Mouse (Mus musculus) midbrain, embryonic 11.5 days (tissue): ENCODE measurements around the gene Vdr. TPM values are rescaled to one million over a fixed set of nuclear protein-coding genes. Genes with fewer than 3 reads are reported as not detected.

Experiments used
- ATAC-seq: fragments of 200-750 bp; cut with Nextera tagmentation; 2 replicates; pipeline ENCODE4 v1.8.0; 2017; ENCODE audit warnings: moderate TSS enrichment, moderate library complexity; ENCODE audit not compliant: low FRiP score
- DNase-seq: peaks from one replicate; pipeline ENCODE4 v3.0.0; 2015; ENCODE audit warnings: low spot score; ENCODE audit errors: missing footprints
- H3K27ac ChIP-seq: fragments of 300-500 bp; sonication (generic); 2 replicates; pipeline ENCODE4 v1.5.1; 2014; ENCODE audit warnings: low read depth, low read length
- H3K27me3 ChIP-seq: fragments of 300-500 bp; sonication (generic); 2 replicates; pipeline ENCODE4 v1.6.1; 2014; ENCODE audit warnings: mild to moderate bottlenecking, low read length, moderate library complexity, mixed read lengths; ENCODE audit not compliant: control insufficient read depth, insufficient read depth
- H3K36me3 ChIP-seq: fragments of 300-500 bp; sonication (generic); 2 replicates; pipeline ENCODE4 v1.6.1; 2014; ENCODE audit warnings: mild to moderate bottlenecking, low read length, moderate library complexity, mixed read lengths; ENCODE audit not compliant: control insufficient read depth, insufficient read depth
- H3K4me1 ChIP-seq: fragments of 300-500 bp; sonication (generic); 2 replicates; pipeline ENCODE4 v1.6.1; 2014; ENCODE audit warnings: low read length; ENCODE audit not compliant: control insufficient read depth, insufficient read depth
- H3K4me2 ChIP-seq: fragments of 300-500 bp; sonication (generic); 2 replicates; pipeline ENCODE4 v1.6.1; 2014; ENCODE audit warnings: mild to moderate bottlenecking, moderate library complexity
- H3K4me3 ChIP-seq: fragments of 300-500 bp; sonication (generic); 2 replicates; pipeline ENCODE4 v1.5.1; 2014; ENCODE audit warnings: low read depth, low read length
- H3K9ac ChIP-seq: fragments of 300-500 bp; sonication (generic); 2 replicates; pipeline ENCODE4 v1.6.1; 2014; ENCODE audit warnings: low read length
- H3K9me3 ChIP-seq: fragments of 300-500 bp; sonication (generic); 2 replicates; pipeline ENCODE4 v1.6.1; 2016; ENCODE audit warnings: low read length; ENCODE audit not compliant: control insufficient read depth
- WGBS: fragments of 180-500 bp; shearing (Covaris S2); extraction: QIAGEN DNeasy Blood & Tissue Kit; methylation state at CpG from one replicate; pipeline ENCODE4 v1.1.7; 2014; 5-methylcytosine and 5-hydroxymethylcytosine counted together
- polyA plus RNA-seq: library from polyadenylated mRNA; unstranded; fragments of >200 nt; fragmentation: Nextera tagmentation; extraction: Ambion mirVana; gene quantifications from 2 replicates; pipeline ENCODE4 v1.2.1, GENCODE M21; 2014

Gene Vdr
- polyA plus RNA-seq, 1 experiment from 2014 or later, result 0.38 TPM

- ATAC-seq, result no peak
- H3K27ac ChIP-seq, result no peak overlapping the region
- no peak for DNase-seq
These were observed 68.4 kb downstream of the Vdr start for GRCm38 (mm10) chr15:97842058-97842457.

GRCm38 (mm10) chr15:97841383-97841782 lies 69.0 kb downstream of the Vdr start:
- Histone ChIP-seq H3K4me1 (no peaks in the 10 kb centered on the region), H3K9ac (no peak overlapping the region), H3K9me3 (no peaks in the 10 kb centered on the region), H3K4me3 (no peak overlapping the region), H3K27ac (no peak overlapping the region), H3K27me3 (no peaks in the 10 kb centered on the region), H3K36me3 (no peaks in the 10 kb centered on the region), H3K4me2 (no peak overlapping the region)
- WGBS, result 91% methylated on average over 6 of the region's 6 CpGs
- no peak for ATAC-seq
- DNase-seq, result no peak

More at GRCm38 (mm10) chr15:97842058-97842457, 68.4 kb downstream of the Vdr start:
- Histone ChIP-seq H3K4me2 (no peak overlapping the region), H3K27me3 (no peaks in the 10 kb centered on the region), H3K9me3 (no peaks in the 10 kb centered on the region), H3K4me3 (no peak overlapping the region), H3K9ac (no peak overlapping the region), H3K4me1 (no peaks in the 10 kb centered on the region), H3K36me3 (no peaks in the 10 kb centered on the region)
- WGBS, result 88% methylated on average over 6 of the region's 6 CpGs

- no peak overlapping the region for H3K4me2 ChIP-seq
- no peak overlapping the region for H3K27ac ChIP-seq
- ATAC-seq (no peak), DNase-seq (no peak)
- no peaks in the 10 kb centered on the region for H3K4me1 ChIP-seq
- H3K4me3 ChIP-seq, result no peak overlapping the region
- H3K9ac ChIP-seq, result no peak overlapping the region
- H3K36me3 ChIP-seq, result no peaks in the 10 kb centered on the region
- no peaks in the 10 kb centered on the region for H3K27me3 ChIP-seq
- H3K9me3 ChIP-seq, result no peaks in the 10 kb centered on the region
- 93% methylated on average over 1 of the region's 1 CpGs for WGBS
These were observed 69.6 kb downstream of the Vdr start for GRCm38 (mm10) chr15:97840781-97841180.

- Histone ChIP-seq H3K27me3 (no peaks in the 10 kb centered on the region), H3K4me1 (no peaks in the 10 kb centered on the region), H3K4me3 (no peak overlapping the region), H3K4me2 (no peak overlapping the region), H3K9me3 (no peaks in the 10 kb centered on the region), H3K9ac (no peak overlapping the region), H3K27ac (no peak overlapping the region), H3K36me3 (no peaks in the 10 kb centered on the region)
- WGBS, result 39% methylated on average over 3 of the region's 3 CpGs
- ATAC-seq (no peak), DNase-seq (no peak)
These were observed 70.4 kb downstream of the Vdr start for GRCm38 (mm10) chr15:97839991-97840455.

DNA sequence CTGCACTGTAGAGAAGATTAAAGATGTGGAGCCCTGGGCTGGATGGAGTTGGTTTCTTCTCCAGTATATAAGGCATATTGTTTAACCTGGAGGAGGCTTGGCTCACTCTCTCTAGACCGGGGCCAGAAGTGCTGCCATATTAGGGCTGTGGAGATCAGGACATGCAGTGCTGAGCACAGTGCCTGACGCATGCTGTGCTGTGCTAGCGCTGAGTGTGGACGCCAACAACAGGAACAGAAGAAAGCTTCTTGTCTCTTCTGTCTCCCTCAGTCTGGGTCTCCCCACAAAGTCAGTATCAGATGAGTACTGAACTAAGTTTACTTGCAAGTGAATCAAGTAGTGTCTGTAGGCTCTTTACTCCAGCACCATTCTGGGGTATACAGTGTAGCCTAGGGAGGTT lies 71.0 kb downstream of the Vdr start:
- 71% methylated on average over 4 of the region's 4 CpGs for WGBS
- no peak overlapping the region for H3K27ac ChIP-seq
- no peaks in the 10 kb centered on the region for H3K27me3 ChIP-seq
- no peaks in the 10 kb centered on the region for H3K36me3 ChIP-seq
- H3K4me3 ChIP-seq, result no peak overlapping the region
- ATAC-seq (no peak), DNase-seq (no peak)
- no peaks in the 10 kb centered on the region for H3K4me1 ChIP-seq
- H3K9me3 ChIP-seq, result no peaks in the 10 kb centered on the region
- no peak overlapping the region for H3K9ac ChIP-seq
- H3K4me2 ChIP-seq, result no peak overlapping the region

DNA sequence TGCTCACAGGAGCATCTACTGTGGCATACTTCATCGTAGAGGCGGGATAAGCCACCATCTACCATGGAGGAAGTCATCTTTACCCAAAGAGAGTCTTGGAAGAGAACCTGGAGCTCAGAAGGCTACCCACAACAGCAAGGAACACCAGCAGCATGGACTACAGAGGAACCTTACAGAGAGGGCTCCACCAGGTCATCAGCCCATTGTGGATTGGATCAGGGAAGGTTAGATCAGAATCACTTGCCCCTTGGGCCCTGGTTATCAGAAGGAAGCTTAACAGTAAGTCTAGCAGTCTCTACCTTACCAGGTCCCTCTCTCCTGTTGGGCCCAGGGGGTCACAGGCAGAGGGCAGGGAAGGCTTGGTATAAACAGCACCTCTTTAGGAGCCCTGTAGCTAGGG lies 71.4 kb downstream of the Vdr start:
- no peak for DNase-seq
- Histone ChIP-seq H3K4me3 (no peak overlapping the region), H3K9ac (no peak overlapping the region), H3K27me3 (no peaks in the 10 kb centered on the region), H3K27ac (no peak overlapping the region), H3K4me2 (no peak overlapping the region), H3K36me3 (no peaks in the 10 kb centered on the region), H3K9me3 (no peaks in the 10 kb centered on the region), H3K4me1 (no peaks in the 10 kb centered on the region)
- WGBS, result 96% methylated on average over 2 of the region's 2 CpGs
- ATAC-seq, result no peak

- no peak for ATAC-seq
- 77% methylated on average over 4 of the region's 4 CpGs for WGBS
- no peak overlapping the region for H3K27ac ChIP-seq
- H3K9ac ChIP-seq, result no peak overlapping the region
- no peak for DNase-seq
- no peak overlapping the region for H3K4me2 ChIP-seq
- H3K4me1 ChIP-seq, result no peaks in the 10 kb centered on the region
- H3K36me3 ChIP-seq, result no peaks in the 10 kb centered on the region
- H3K27me3 ChIP-seq, result no peaks in the 10 kb centered on the region
- H3K4me3 ChIP-seq, result no peak overlapping the region
- no peaks in the 10 kb centered on the region for H3K9me3 ChIP-seq
These were observed 72.0 kb downstream of the Vdr start for GRCm38 (mm10) chr15:97838395-97838794.

- Histone ChIP-seq H3K27ac (no peak overlapping the region), H3K4me2 (no peak overlapping the region), H3K27me3 (no peaks in the 10 kb centered on the region), H3K9me3 (no peaks in the 10 kb centered on the region), H3K4me3 (no peak overlapping the region), H3K4me1 (no peaks in the 10 kb centered on the region), H3K9ac (no peak overlapping the region), H3K36me3 (no peaks in the 10 kb centered on the region)
- DNase-seq (no peak), ATAC-seq (no peak)
- 24% methylated on average over 8 of the region's 8 CpGs for WGBS
These were observed 72.9 kb downstream of the Vdr start for GRCm38 (mm10) chr15:97837491-97838061.

DNA sequence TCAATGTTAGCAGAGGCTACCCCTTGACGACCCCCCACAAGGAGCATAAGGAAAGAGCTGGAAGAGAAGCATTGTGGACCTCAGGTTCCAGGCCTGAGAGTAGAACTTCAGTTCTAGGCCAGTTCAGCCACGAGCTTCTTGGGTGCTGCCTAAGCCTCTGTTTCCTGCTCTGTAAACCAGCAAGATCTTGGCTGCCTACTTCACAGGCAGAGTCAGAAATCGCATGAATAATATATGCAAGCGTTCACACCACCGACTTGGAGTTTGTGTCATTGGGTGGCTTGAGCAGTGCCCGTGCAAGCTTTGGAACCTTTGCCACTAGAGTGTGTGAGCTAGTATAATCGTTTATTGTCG lies 73.6 kb downstream of the Vdr start:
- H3K4me2 ChIP-seq, result no peak overlapping the region
- WGBS, result 77% methylated on average over 8 of the region's 8 CpGs
- ATAC-seq (no peak), DNase-seq (no peak)
- peaks cover 5% of the 10 kb centered on the region; the same call in 1 of the 2 replicates for H3K4me1 ChIP-seq
- no peaks in the 10 kb centered on the region for H3K36me3 ChIP-seq
- H3K4me3 ChIP-seq, result no peak overlapping the region
- no peak overlapping the region for H3K27ac ChIP-seq
- no peak overlapping the region for H3K9ac ChIP-seq
- no peaks in the 10 kb centered on the region for H3K9me3 ChIP-seq
- no peaks in the 10 kb centered on the region for H3K27me3 ChIP-seq
